Mouse (Mus musculus) forebrain, embryonic 10.5 days (tissue): ENCODE results near the gene Tmprss3. TPM values are rescaled to one million over a fixed set of nuclear protein-coding genes. Genes with fewer than 3 reads are reported as not detected.
A peak's percentile ranks its signal among the peaks of the same experiment; 100 is the strongest.

Experiments used
- DNase-seq: peaks from one replicate; pipeline ENCODE4 v3.0.0-alpha.2; 2017; ENCODE audit warnings: low spot score; ENCODE audit errors: extremely low spot score
- H3K27ac ChIP-seq: fragments of 300-500 bp; sonication (generic); 2 replicates; pipeline ENCODE4 v1.5.1; 2016; ENCODE audit warnings: mild to moderate bottlenecking
- H3K27me3 ChIP-seq: fragments of 300-500 bp; sonication (generic); 2 replicates; pipeline ENCODE4 v1.6.1; 2016; ENCODE audit warnings: mild to moderate bottlenecking; ENCODE audit not compliant: poor library complexity, severe bottlenecking
- H3K36me3 ChIP-seq: fragments of 300-500 bp; sonication (generic); replicated peaks from 2 replicates; pipeline ENCODE4 v1.6.1; 2016; ENCODE audit warnings: mild to moderate bottlenecking, moderate library complexity
- H3K4me1 ChIP-seq: fragments of 300-500 bp; sonication (generic); 2 replicates; pipeline ENCODE4 v1.6.1; 2016
- H3K4me3 ChIP-seq: fragments of 300-500 bp; sonication (generic); 2 replicates; pipeline ENCODE4 v1.5.1; 2016; ENCODE audit warnings: mild to moderate bottlenecking, moderate library complexity
- H3K9me3 ChIP-seq: fragments of 300-500 bp; sonication (generic); 2 replicates; pipeline ENCODE4 v1.6.1; 2016; ENCODE audit warnings: mild to moderate bottlenecking, moderate library complexity
- WGBS: fragments of 180-500 bp; shearing (Covaris S2); methylation state at CpG from one replicate; pipeline ENCODE4 v1.1.7; 2016; 5-methylcytosine and 5-hydroxymethylcytosine counted together
- polyA plus RNA-seq: library from polyadenylated mRNA; unstranded; fragments of >200 nt; fragmentation: Nextera tagmentation; extraction: Ambion mirVana; gene quantifications from 2 replicates; pipeline ENCODE4 v1.2.1, GENCODE M21; 2016

The Tmprss3 gene
- polyA plus RNA-seq, 1 experiment from 2014 or later, result not detected

- H3K4me1 ChIP-seq, result no peaks in the 10 kb centered on the region
- 25% methylated on average over 4 of the region's 4 CpGs for WGBS
- H3K9me3 ChIP-seq, result no peaks in the 10 kb centered on the region; the same call in 1 of the 2 replicates
- H3K4me3 ChIP-seq, result no peak overlapping the region
- no peaks in the 10 kb centered on the region for H3K27me3 ChIP-seq
- peak; percentile 50 for DNase-seq
- no peaks in the 10 kb centered on the region for H3K36me3 ChIP-seq
- no peak overlapping the region for H3K27ac ChIP-seq
Observed at GRCm38 (mm10) chr17:31187370-31187769, 11.4 kb downstream of the Tmprss3 start.

GRCm38 (mm10) chr17:31184269-31184990 lies 14.3 kb downstream of the Tmprss3 start:
- Histone ChIP-seq H3K27me3 (no peaks in the 10 kb centered on the region), H3K9me3 (no peaks in the 10 kb centered on the region; the same call in 1 of the 2 replicates), H3K36me3 (no peaks in the 10 kb centered on the region), H3K27ac (no peak overlapping the region), H3K4me3 (no peak overlapping the region), H3K4me1 (no peaks in the 10 kb centered on the region)
- no peak for DNase-seq
- 86% methylated on average over 12 of the region's 12 CpGs for WGBS

- Histone ChIP-seq H3K27me3 (no peaks in the 10 kb centered on the region), H3K4me1 (no peaks in the 10 kb centered on the region), H3K36me3 (no peaks in the 10 kb centered on the region), H3K9me3 (no peaks in the 10 kb centered on the region; the same call in 1 of the 2 replicates), H3K4me3 (no peak overlapping the region), H3K27ac (no peak overlapping the region)
- 75% methylated on average over 12 of the region's 12 CpGs for WGBS
- no peak for DNase-seq
Observed at GRCm38 (mm10) chr17:31183180-31183974, 15.4 kb downstream of the Tmprss3 start.

- Histone ChIP-seq H3K4me1 (no peaks in the 10 kb centered on the region), H3K4me3 (no peak overlapping the region), H3K27ac (no peak overlapping the region), H3K36me3 (no peaks in the 10 kb centered on the region), H3K27me3 (no peaks in the 10 kb centered on the region), H3K9me3 (no peaks in the 10 kb centered on the region)
- WGBS, result 89% methylated on average over 4 of the region's 4 CpGs
- DNase-seq, result no peak
Observed at GRCm38 (mm10) chr17:31181490-31181889, 17.3 kb downstream of the Tmprss3 start.

- H3K27ac ChIP-seq, result no peak overlapping the region
- H3K27me3 ChIP-seq, result no peaks in the 10 kb centered on the region
- no peak for DNase-seq
- no peaks in the 10 kb centered on the region for H3K36me3 ChIP-seq
- 94% methylated on average over 4 of the region's 4 CpGs for WGBS
- H3K4me1 ChIP-seq, result no peaks in the 10 kb centered on the region
- 0 out of 2 replicates have a peak, but pooled peaks cover 3% of the 10 kb centered on the region for H3K9me3 ChIP-seq
- no peak overlapping the region for H3K4me3 ChIP-seq
Observed at GRCm38 (mm10) chr17:31176321-31176720, 22.5 kb downstream of the Tmprss3 start.

- DNase-seq, result no peak
- H3K27me3 ChIP-seq, result no peaks in the 10 kb centered on the region
- H3K27ac ChIP-seq, result no peak overlapping the region
- H3K4me1 ChIP-seq, result no peaks in the 10 kb centered on the region
- 0 out of 2 replicates have a peak, but pooled peaks cover 3% of the 10 kb centered on the region for H3K9me3 ChIP-seq
- H3K36me3 ChIP-seq, result no peaks in the 10 kb centered on the region
- WGBS, result 91% methylated on average over 5 of the region's 5 CpGs
- H3K4me3 ChIP-seq, result no peak overlapping the region
Observed at GRCm38 (mm10) chr17:31169796-31170195, 29.0 kb downstream of the Tmprss3 start.

GRCm38 (mm10) chr17:31165127-31165526 lies 33.6 kb downstream of the Tmprss3 start, which contains the start of gene Tff1:
TSS of gene Tff1 (minus strand) at chr17:31165277.
- no peak for DNase-seq
- Histone ChIP-seq H3K4me1 (no peaks in the 10 kb centered on the region), H3K27me3 (no peaks in the 10 kb centered on the region), H3K36me3 (no peaks in the 10 kb centered on the region), H3K27ac (no peak within 1 kb of the TSS), H3K4me3 (no peak within 1 kb of the TSS), H3K9me3 (no peaks in the 10 kb centered on the region)
- 89% methylated on average over 6 of the region's 6 CpGs for WGBS

DNA sequence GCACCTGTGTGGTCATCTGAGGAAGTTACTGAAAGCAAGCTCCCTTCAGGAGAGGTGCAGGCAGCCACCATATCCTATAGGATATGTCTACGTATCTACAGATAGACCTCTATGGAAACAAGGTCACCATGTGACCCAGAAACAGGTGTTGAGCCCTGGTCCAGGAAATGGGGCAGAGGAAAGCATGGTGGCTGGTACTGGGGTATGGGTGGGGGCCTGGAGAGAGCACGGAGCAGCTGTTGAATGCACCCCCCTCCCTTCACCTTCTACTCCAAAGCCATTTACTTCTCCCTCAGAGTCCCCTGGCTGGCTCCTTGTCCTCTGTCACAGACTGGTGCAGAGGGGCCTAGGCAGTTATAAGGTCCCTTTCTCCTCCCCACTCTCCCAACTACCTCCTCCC lies 35.0 kb downstream of the Tmprss3 start:
- Histone ChIP-seq H3K27ac (no peak overlapping the region), H3K4me3 (no peak overlapping the region), H3K9me3 (no peaks in the 10 kb centered on the region), H3K36me3 (no peaks in the 10 kb centered on the region), H3K27me3 (no peaks in the 10 kb centered on the region), H3K4me1 (no peaks in the 10 kb centered on the region)
- no peak for DNase-seq
- 83% methylated on average over 2 of the region's 2 CpGs for WGBS

DNA sequence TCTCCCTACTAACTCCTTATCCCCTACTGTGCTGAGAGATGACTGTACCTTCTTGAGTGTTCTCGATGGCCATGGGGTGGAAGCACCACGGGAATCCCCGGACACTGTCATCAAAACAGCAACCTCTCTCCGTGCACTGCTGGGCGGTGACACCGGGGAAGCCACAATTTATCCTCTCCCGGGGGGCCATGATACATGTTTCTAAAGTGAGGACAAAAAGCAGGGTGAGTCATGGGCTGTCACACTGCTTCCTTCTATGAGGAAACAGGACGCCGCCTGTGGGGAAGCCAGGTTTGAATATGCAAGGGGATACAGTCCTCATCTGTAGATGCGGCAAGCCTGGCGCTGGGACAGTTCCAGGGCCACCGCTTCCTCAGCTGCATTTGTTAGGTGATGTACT lies 36.2 kb downstream of the Tmprss3 start:
- Histone ChIP-seq H3K9me3 (no peaks in the 10 kb centered on the region), H3K27me3 (no peaks in the 10 kb centered on the region), H3K36me3 (no peaks in the 10 kb centered on the region), H3K27ac (no peak overlapping the region), H3K4me1 (no peaks in the 10 kb centered on the region), H3K4me3 (no peak overlapping the region)
- no peak for DNase-seq
- WGBS, result 91% methylated on average over 12 of the region's 12 CpGs

DNA sequence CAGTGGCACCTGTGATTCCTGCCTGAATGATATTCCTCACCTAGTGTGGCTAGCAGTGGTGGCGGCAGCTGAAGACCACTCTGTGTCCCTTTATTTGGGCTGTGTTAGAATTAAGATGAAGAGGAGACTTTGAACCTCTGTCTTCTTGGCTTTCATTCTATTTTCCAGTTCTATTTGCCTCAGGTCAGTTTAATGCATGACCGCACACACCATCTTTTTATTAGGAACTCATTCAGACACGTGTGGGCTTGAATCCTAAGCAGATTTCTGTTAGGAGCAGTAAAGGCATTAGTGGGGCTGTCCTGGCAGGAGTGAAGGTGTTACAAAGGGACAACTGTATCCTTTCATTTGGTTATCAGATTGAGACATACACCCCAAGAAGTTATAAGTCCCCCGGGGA lies 38.5 kb downstream of the Tmprss3 start:
- Histone ChIP-seq H3K4me1 (peaks cover 5% of the 10 kb centered on the region; the same call in 1 of the 2 replicates), H3K27ac (no peak overlapping the region)

DNA sequence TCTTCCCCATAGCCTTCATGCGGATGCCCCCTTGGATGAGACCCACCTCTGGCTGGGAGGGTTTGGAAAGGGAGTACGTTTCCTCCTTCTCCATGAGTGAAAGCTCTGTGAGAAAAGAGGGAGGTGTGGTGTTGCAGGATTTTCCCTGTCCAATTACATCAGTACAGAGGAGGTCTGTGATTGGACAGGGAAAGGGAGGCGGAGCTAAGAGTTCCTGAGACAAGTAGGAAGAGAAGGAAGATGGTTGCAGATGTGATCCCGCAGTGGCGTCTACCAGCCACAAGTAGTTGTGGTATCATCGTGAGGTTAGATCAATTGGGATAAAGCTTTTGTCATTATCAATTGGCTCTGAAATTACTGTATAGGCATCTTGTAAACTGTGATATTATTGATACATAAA lies 40.9 kb downstream of the Tmprss3 start:
- Histone ChIP-seq H3K36me3 (no peaks in the 10 kb centered on the region), H3K27me3 (no peaks in the 10 kb centered on the region), H3K4me3 (no peak overlapping the region), H3K4me1 (peaks cover 5% of the 10 kb centered on the region; the same call in 1 of the 2 replicates), H3K27ac (no peak overlapping the region), H3K9me3 (no peaks in the 10 kb centered on the region)
- no peak for DNase-seq
- WGBS, result 85% methylated on average over 6 of the region's 6 CpGs

More for the DNA sequence above, 38.5 kb downstream of the Tmprss3 start:
- no peaks in the 10 kb centered on the region for H3K27me3 ChIP-seq
- DNase-seq, result no peak
- no peak overlapping the region for H3K4me3 ChIP-seq
- WGBS, result 79% methylated on average over 4 of the region's 4 CpGs
- no peaks in the 10 kb centered on the region for H3K9me3 ChIP-seq
- no peaks in the 10 kb centered on the region for H3K36me3 ChIP-seq

DNA sequence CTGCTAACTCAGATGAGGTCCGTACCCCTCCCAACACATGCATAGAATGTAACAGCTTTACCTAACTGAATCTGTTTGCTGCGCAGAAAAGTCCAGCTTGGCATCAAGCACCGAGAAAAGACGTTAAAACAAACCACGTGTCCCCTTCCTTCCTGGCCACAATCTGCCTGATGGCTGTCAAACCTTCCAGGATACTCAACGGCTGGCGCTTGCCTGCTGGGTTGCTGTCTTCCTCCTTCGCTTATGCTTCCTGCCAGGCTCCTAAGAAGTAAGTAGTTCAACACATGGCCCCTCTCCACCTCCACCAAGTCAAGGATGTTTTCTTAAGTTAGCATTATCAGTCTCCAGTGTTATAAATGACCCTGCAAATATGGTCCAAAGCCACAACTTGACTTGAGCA lies 45.0 kb downstream of the Tmprss3 start:
- Histone ChIP-seq H3K4me3 (no peak overlapping the region), H3K27ac (no peak overlapping the region), H3K9me3 (0 out of 2 replicates have a peak, but pooled peaks cover 2% of the 10 kb centered on the region), H3K27me3 (no peaks in the 10 kb centered on the region), H3K4me1 (peaks cover 13% of the 10 kb centered on the region), H3K36me3 (no peaks in the 10 kb centered on the region)
- WGBS, result 85% methylated on average over 8 of the region's 8 CpGs
- DNase-seq, result no peak

- no peaks in the 10 kb centered on the region for H3K36me3 ChIP-seq
- no peak overlapping the region for H3K27ac ChIP-seq
- no peak for DNase-seq
- WGBS, result 87% methylated on average over 9 of the region's 9 CpGs
- H3K27me3 ChIP-seq, result no peaks in the 10 kb centered on the region
- H3K4me3 ChIP-seq, result no peak overlapping the region
- 0 out of 2 replicates have a peak, but pooled peaks cover 3% of the 10 kb centered on the region for H3K9me3 ChIP-seq
- H3K4me1 ChIP-seq, result peaks cover 13% of the 10 kb centered on the region
Observed at GRCm38 (mm10) chr17:31152966-31153499, 45.7 kb downstream of the Tmprss3 start.
